Mouse (Mus musculus): ENCODE results near the gene Gpbar1. TPM values are rescaled to one million over a fixed set of nuclear protein-coding genes. Genes with fewer than 3 reads are reported as not detected.
"Not testable (repeated sequence)": the region's sequence is repeated elsewhere in the genome, so short reads cannot be mapped to it uniquely, and the experiment has no call there.

Gpbar1 gene
- total RNA-seq, 1 experiment from 2014 or later, result not detected

GRCm38 (mm10) chr1:74277883-74278537 lies 340 bp upstream of the Gpbar1 start:
- DNase-seq, result no peak

- DNase-seq, result no peak
Observed at GRCm38 (mm10) chr1:74278988-74279387, 638 bp downstream of the Gpbar1 start.

GRCm38 (mm10) chr1:74280591-74281325 lies 2.4 kb downstream of the Gpbar1 start:
- no peak for DNase-seq

- no peak for DNase-seq
Observed at GRCm38 (mm10) chr1:74281372-74281771, 3.0 kb downstream of the Gpbar1 start.

GRCm38 (mm10) chr1:74281886-74282285 lies 3.5 kb downstream of the Gpbar1 start:
- DNase-seq, result no peak

- DNase-seq, result no peak
Observed at GRCm38 (mm10) chr1:74282896-74283625, 4.7 kb downstream of the Gpbar1 start.

- peak; percentile 85 for DNase-seq
Observed at GRCm38 (mm10) chr1:74283686-74284463, 5.5 kb downstream of the Gpbar1 start.

GRCm38 (mm10) chr1:74284543-74285160 lies 6.3 kb downstream of the Gpbar1 start, which contains the start of the genes Aamp and Pnkd:
TSS of gene Aamp (minus strand) at chr1:74284738.
TSS of gene Pnkd (plus strand) at chr1:74284930.
- peak; percentile 100 for DNase-seq

- DNase-seq, result peak; percentile 56
Observed at GRCm38 (mm10) chr1:74285212-74286010, 7.1 kb downstream of the Gpbar1 start.

- not testable (repeated sequence) for DNase-seq
Observed at GRCm38 (mm10) chr1:74286869-74287607, 8.7 kb downstream of the Gpbar1 start.

GRCm38 (mm10) chr1:74288327-74288726 lies 10.0 kb downstream of the Gpbar1 start:
- no peak for DNase-seq

- DNase-seq, result no peak
Observed at GRCm38 (mm10) chr1:74289248-74289647, 10.9 kb downstream of the Gpbar1 start.

- DNase-seq, result no peak
Observed at GRCm38 (mm10) chr1:74289740-74290139, 11.4 kb downstream of the Gpbar1 start.

- DNase-seq, result no peak
Observed at GRCm38 (mm10) chr1:74290141-74290540, 11.8 kb downstream of the Gpbar1 start.

GRCm38 (mm10) chr1:74292331-74293020 lies 14.1 kb downstream of the Gpbar1 start:
- no peak for DNase-seq

GRCm38 (mm10) chr1:74293306-74293960 lies 15.1 kb downstream of the Gpbar1 start:
- DNase-seq, result no peak

- no peak for DNase-seq
Observed at GRCm38 (mm10) chr1:74294090-74294643, 15.8 kb downstream of the Gpbar1 start.

GRCm38 (mm10) chr1:74294733-74295455 lies 16.5 kb downstream of the Gpbar1 start:
- DNase-seq, result peak; percentile 49

Measured in adrenal gland, postnatal 14 days (tissue).